In genomic region chr1:87722081-87722480, GRCm38 (mm10) we compare ENCODE assay signal across 13 mouse cellular contexts.
"Had no signal": no experiment of that assay in that cellular context is flagged by ENCODE, and none has a peak within 500 bp of the region (broad histone marks: within the 10 kb centered on the region; RNA-seq: fewer than 3 reads in every experiment).

No protein-coding gene starts in this region.

- H3K27ac ChIP-seq: layer of hippocampus, adult 2 months; limb, embryonic 12.5 days; limb, embryonic 15.5 days; liver, embryonic 14.5 days; macrophage; midbrain, embryonic 12.5 days; midbrain, embryonic 15.5 days; neural tube, embryonic 13.5 days; stomach, postnatal 0 days had no signal

- H3K4me2 ChIP-seq: limb, embryonic 12.5 days; limb, embryonic 15.5 days; liver, embryonic 11.5 days; lung, embryonic 14.5 days; midbrain, embryonic 12.5 days; midbrain, embryonic 15.5 days; neural tube, embryonic 13.5 days had no signal

- H3K36me3 ChIP-seq: limb, embryonic 12.5 days; limb, embryonic 15.5 days; midbrain, embryonic 12.5 days; midbrain, embryonic 15.5 days; neural tube, embryonic 13.5 days had no signal

- H3K4me3 ChIP-seq: layer of hippocampus, adult 2 months; limb, embryonic 12.5 days; limb, embryonic 15.5 days; midbrain, embryonic 12.5 days; midbrain, embryonic 15.5 days; neural tube, embryonic 13.5 days had no signal

- DNase-seq: liver, postnatal 0 days; thymus, adult 2 months had no signal

- H3K27me3 ChIP-seq: limb, embryonic 12.5 days; limb, embryonic 15.5 days; midbrain, embryonic 12.5 days; midbrain, embryonic 15.5 days; neural tube, embryonic 13.5 days had no signal

- ATAC-seq: liver, postnatal 0 days had no signal
